ENCODE assay signal across 8 mouse cellular contexts in the genomic region with DNA sequence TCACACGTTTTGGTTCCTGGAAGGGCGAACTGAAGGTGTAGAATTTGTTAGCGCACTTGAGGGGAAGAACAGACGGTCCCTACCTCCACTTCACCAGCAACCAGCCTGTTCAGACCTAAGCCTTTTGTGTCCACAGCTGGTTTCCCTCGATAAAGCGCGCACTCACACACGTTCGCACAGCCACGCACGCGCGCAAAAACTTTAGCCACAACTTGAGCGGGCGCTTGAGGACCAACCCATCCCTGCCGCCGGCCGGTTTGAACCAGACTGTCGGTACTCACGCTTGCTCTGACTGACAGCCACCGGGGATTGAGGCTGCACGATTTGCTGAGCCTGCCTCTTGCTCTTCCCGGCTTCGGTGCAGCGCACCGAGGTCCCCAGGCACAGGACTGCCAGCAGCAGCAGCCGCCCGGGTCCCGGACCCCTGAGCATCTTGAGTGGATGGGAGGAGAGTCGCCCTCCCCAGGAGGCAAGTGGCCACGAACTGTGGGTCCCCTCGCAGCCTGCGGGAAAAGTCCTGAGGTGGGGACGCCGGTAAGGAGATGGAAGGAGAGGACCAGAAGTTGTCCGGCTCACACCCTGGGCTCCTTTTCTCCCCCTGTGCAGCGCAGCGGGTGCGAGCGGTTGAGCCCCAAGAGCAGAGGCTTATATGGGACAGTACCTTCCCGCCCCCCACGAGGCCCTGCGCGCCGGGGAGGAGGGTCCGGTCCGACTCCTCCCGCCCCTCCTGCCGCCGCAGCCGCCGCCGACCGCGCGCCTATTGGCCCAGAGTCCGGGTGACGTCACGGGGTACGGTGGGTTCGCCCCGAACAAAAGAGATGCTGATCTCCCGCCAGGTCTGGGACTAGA. TPM values are rescaled to one million over a fixed set of nuclear protein-coding genes. Genes with fewer than 3 reads are reported as not detected.
A peak's percentile ranks its signal among the peaks of the same experiment; 100 is the strongest.
DNase-seq lines count a peak whose midpoint lies in the region.

Gene Fn1, minus strand, starts transcription at position 650 of the 849 bp plus-strand sequence.

- DNase-seq in adrenal gland, adult 18-20 months (ENCODE audit: low spot score in 2 of 2): peak; percentile 59 to 62
- DNase-seq in embryo, embryonic 11 days: peak; percentile 97
- DNase-seq in gastrocnemius, postnatal 14 days: peak; percentile 95
- peak; percentile 82 for DNase-seq in hindlimb bud, embryonic 11.5 days (ENCODE audit: extremely low spot score, low read depth, low spot score)
- peak; percentile 37 to 95 for DNase-seq in left cerebral cortex, postnatal 10 days (ENCODE audit: extremely low spot score in 1 of 2, low spot score in 2 of 2)
- DNase-seq in right cerebral cortex, postnatal 14 days: peak; percentile 62
- DNase-seq in urinary bladder, postnatal 4 days (ENCODE audit: low spot score in 2 of 2): peak; percentile 94 to 98

- H3K4me3 ChIP-seq in megakaryocyte, embryonic 14.5 days (replicated peaks): peak within 1 kb of the TSS; percentile 91

- peaks cover 17% of the 10 kb centered on the region for H3K4me1 ChIP-seq in megakaryocyte, embryonic 14.5 days

- H3K27me3 ChIP-seq in megakaryocyte, embryonic 14.5 days (replicated peaks): peaks cover 33% of the 10 kb centered on the region

- no peaks in the 10 kb centered on the region for H3K36me3 ChIP-seq in megakaryocyte, embryonic 14.5 days (replicated peaks; ENCODE audit: low read length)

- H3K9me3 ChIP-seq in megakaryocyte, embryonic 14.5 days: no peaks in the 10 kb centered on the region

- intact Hi-C loops in gastrocnemius, postnatal 14 days (cut with DNase I; ENCODE audit: low total_unique reads): no loop called here
- intact Hi-C loops in left cerebral cortex, postnatal 10 days (cut with DNase I): no loop called here

RNA-seq across cellular contexts. Expression of gene Fn1, which starts in this region (rescaled TPM):
- total RNA-seq in adrenal gland, adult 18-20 months (2021): 10 to 100 TPM; 19.0 to 70.8 TPM
- total RNA-seq in gastrocnemius, postnatal 14 days (2021): 100 to 1,000 TPM; 147 to 216 TPM
- 100 to 1,000 TPM; 109 to 121 TPM for total RNA-seq in left cerebral cortex, postnatal 10 days (2021)
- polyA plus RNA-seq in megakaryocyte, embryonic 14.5 days (2012; ENCODE audit: insufficient read depth, low replicate concordance): 5.3 TPM in 1 of 2 replicates, not detected in the other

Comparison
In these comparisons a context has a peak if more than half of its experiments do, and no peak if none do; other contexts are left out.
1. Peak in every context shown above with its lines: DNase-seq and H3K4me3 ChIP-seq.